Mouse (Mus musculus) CH12.LX (cell line): ENCODE data around the gene Cdc42bpa. TPM values are rescaled to one million over a fixed set of nuclear protein-coding genes. Genes with fewer than 3 reads are reported as not detected.
A peak's percentile ranks its signal among the peaks of the same experiment; 100 is the strongest.

Experiments
- DNase-seq: peaks from one replicate; pipeline ENCODE4 v3.0.0-alpha.2; 2013; ENCODE audit errors: extremely low read depth
- H3K27ac ChIP-seq: 2 replicates; pipeline ENCODE4 v1.5.1; 2012; ENCODE audit warnings: low read depth, mild to moderate bottlenecking, control low read depth, moderate library complexity; ENCODE audit not compliant: insufficient read depth
- H3K27me3 ChIP-seq: replicated peaks from 2 replicates; pipeline ENCODE3; 2012; ENCODE audit warnings: inconsistent platforms
- H3K36me3 ChIP-seq, 2 experiments: replicated peaks in 1 of 2; 2 replicates each; pipeline versions ENCODE3 to v1.6.1; 2012; ENCODE audit warnings: inconsistent platforms in 1 of 2, low read length in 1 of 2, mild to moderate bottlenecking in 1 of 2, mixed read lengths in 1 of 2, moderate library complexity in 1 of 2; ENCODE audit not compliant: control insufficient read depth in 1 of 2, insufficient read depth in 1 of 2
- H3K4me1 ChIP-seq, 2 experiments: 2 replicates each; pipeline ENCODE4 v1.6.1; 2012; ENCODE audit warnings: inconsistent platforms in 1 of 2, moderate library complexity in 1 of 2; ENCODE audit not compliant: insufficient read depth in 2 of 2, control insufficient read depth in 1 of 2
- H3K4me2 ChIP-seq: 2 replicates; pipeline ENCODE4 v1.6.1; 2012; ENCODE audit warnings: low read depth, mild to moderate bottlenecking, control low read depth; ENCODE audit not compliant: poor library complexity, insufficient read depth, severe bottlenecking
- H3K4me3 ChIP-seq, 3 experiments: fragments of 150-350 bp in 1 of 3; sonication (generic) in 1 of 3; replicated peaks in 1 of 3; 2 replicates each; pipeline versions ENCODE3 to v1.5.1; 2011 to 2012; ENCODE audit warnings: low read depth in 2 of 3, low read length in 2 of 3, mild to moderate bottlenecking in 2 of 3, moderate library complexity in 2 of 3, control low read depth in 1 of 3, improper control_type of control experiment in 1 of 3, inconsistent platforms in 1 of 3, mixed read lengths in 1 of 3; ENCODE audit not compliant: poor library complexity in 1 of 3
- H3K79me2 ChIP-seq: replicated peaks from 2 replicates; pipeline ENCODE4 v1.6.1; 2012; ENCODE audit warnings: mild to moderate bottlenecking, moderate library complexity; ENCODE audit not compliant: control insufficient read depth, poor library complexity, insufficient read depth, severe bottlenecking; ENCODE audit errors: extremely low read depth
- H3K9ac ChIP-seq: 2 replicates; pipeline ENCODE4 v1.6.1; 2012; ENCODE audit warnings: low read depth, mild to moderate bottlenecking, control low read depth, moderate library complexity; ENCODE audit not compliant: insufficient read depth
- H3K9me3 ChIP-seq: replicated peaks from 2 replicates; pipeline ENCODE3; 2012; ENCODE audit warnings: low read length, inconsistent platforms, mixed read lengths
- BHLHE40 ChIP-seq: IDR thresholded peaks from 2 replicates; pipeline ENCODE4 v1.6.1; 2011; ENCODE audit warnings: mild to moderate bottlenecking, low read depth, low read length, improper control_type of control experiment
- CHD2 ChIP-seq: IDR thresholded peaks from 2 replicates; pipeline ENCODE4 v1.6.1; 2011; ENCODE audit warnings: low read length, improper control_type of control experiment
- CTCF ChIP-seq, 2 experiments: IDR thresholded peaks in 1 of 2; conservative IDR thresholded peaks in 1 of 2; 2 replicates each; pipeline ENCODE4 v1.5.1; 2011 to 2012; ENCODE audit warnings: low read depth in 2 of 2, low read length in 2 of 2, improper control_type of control experiment in 1 of 2, inconsistent platforms in 1 of 2, mild to moderate bottlenecking in 1 of 2, moderate library complexity in 1 of 2
- ELF1 ChIP-seq: IDR thresholded peaks from 2 replicates; pipeline ENCODE4 v1.6.1; 2014; ENCODE audit warnings: low read depth, mild to moderate bottlenecking, inconsistent platforms, low read length, improper control_type of control experiment
- EP300 ChIP-seq: IDR thresholded peaks from 2 replicates; pipeline ENCODE4 v1.6.1; 2011; ENCODE audit warnings: low read length, improper control_type of control experiment
- ETS1 ChIP-seq: conservative IDR thresholded peaks from 2 replicates; pipeline ENCODE4 v1.6.1; 2012; ENCODE audit warnings: low read depth, mild to moderate bottlenecking, inconsistent platforms, low read length, improper control_type of control experiment, moderate library complexity
- JUND ChIP-seq: conservative IDR thresholded peaks from 2 replicates; pipeline ENCODE4 v1.6.1; 2011; ENCODE audit warnings: low read depth, low read length, improper control_type of control experiment
- KAT2A ChIP-seq: IDR thresholded peaks from 2 replicates; pipeline ENCODE4 v1.6.1; 2012; ENCODE audit warnings: low read length, improper control_type of control experiment, inconsistent platforms; ENCODE audit not compliant: insufficient replicate concordance
- MAZ ChIP-seq: IDR thresholded peaks from 2 replicates; pipeline ENCODE4 v1.6.1; 2012; ENCODE audit warnings: low read depth, mild to moderate bottlenecking, inconsistent platforms, low read length, improper control_type of control experiment, moderate library complexity
- MEF2A ChIP-seq: IDR thresholded peaks from 2 replicates; pipeline ENCODE4 v1.6.1; 2014; ENCODE audit warnings: low read depth, mild to moderate bottlenecking, inconsistent platforms, low read length, improper control_type of control experiment, borderline replicate concordance
- PAX5 ChIP-seq: IDR thresholded peaks from 2 replicates; pipeline ENCODE4 v1.6.1; 2012; ENCODE audit warnings: low read length, inconsistent platforms, mixed read lengths
- POLR2A ChIP-seq: IDR thresholded peaks from 2 replicates; pipeline ENCODE4 v1.6.1; 2011; ENCODE audit warnings: low read depth, mild to moderate bottlenecking, improper control_type of control experiment, low read length
- POLR2AphosphoS2 ChIP-seq: IDR thresholded peaks from 2 replicates; pipeline ENCODE4 v1.6.1; 2011; ENCODE audit warnings: low read depth, low read length, improper control_type of control experiment
- RAD21 ChIP-seq: IDR thresholded peaks from 2 replicates; pipeline ENCODE4 v1.6.1; 2011; ENCODE audit warnings: low read depth, mild to moderate bottlenecking, low read length, improper control_type of control experiment, moderate library complexity
- SIN3A ChIP-seq: IDR thresholded peaks from 2 replicates; pipeline ENCODE4 v1.6.1; 2012; ENCODE audit warnings: low read length, improper control_type of control experiment, inconsistent platforms
- SMC3 ChIP-seq: IDR thresholded peaks from 2 replicates; pipeline ENCODE4 v1.6.1; 2011; ENCODE audit warnings: low read depth, low read length, improper control_type of control experiment
- UBTF ChIP-seq: IDR thresholded peaks from 2 replicates; pipeline ENCODE4 v1.6.1; 2012; ENCODE audit warnings: low read depth, mild to moderate bottlenecking, inconsistent platforms, low read length, improper control_type of control experiment, moderate library complexity
- USF1 ChIP-seq: IDR thresholded peaks from 2 replicates; pipeline ENCODE4 v1.6.1; 2014; ENCODE audit warnings: low read depth, mild to moderate bottlenecking, inconsistent platforms, low read length, improper control_type of control experiment
- USF2 ChIP-seq: conservative IDR thresholded peaks from 2 replicates; pipeline ENCODE4 v1.6.1; 2011; ENCODE audit warnings: low read depth, low read length, improper control_type of control experiment
- ZMIZ1 ChIP-seq: IDR thresholded peaks from 2 replicates; pipeline ENCODE4 v1.6.1; 2012; ENCODE audit warnings: low read depth, mild to moderate bottlenecking, inconsistent platforms, low read length, improper control_type of control experiment
- ZNF384 ChIP-seq: IDR thresholded peaks from 2 replicates; pipeline ENCODE4 v1.6.1; 2012; ENCODE audit warnings: low read depth, low read length, improper control_type of control experiment, inconsistent platforms
- dilution Hi-C: fragments of 300-500 bp; cut with MboI; formaldehyde crosslinking; loops from 2 replicates; pipeline ENCODE4 v1.14.3; 2020; ENCODE audit warnings: low sequenced_read_pairs; ENCODE audit not compliant: extremely low pct_unique_long_range_greater_than_20kb, extremely low pct_ligation_motif_present
- in situ Hi-C: fragments of 300-500 bp; cut with MboI; formaldehyde crosslinking; loops from 3 replicates; pipeline ENCODE4 v1.14.3; 2019; ENCODE audit warnings: low sequenced_read_pairs, low pct_ligation_motif_present, low pct_unique_long_range_greater_than_20kb, mixed read lengths
- polyA plus RNA-seq: library from polyadenylated mRNA; unstranded; fragments of >175 nt; gene quantifications from 2 replicates; pipeline ENCODE4 v1.2.1, GENCODE M21; 2012; ENCODE audit warnings: low read depth; ENCODE audit not compliant: insufficient read length
- total RNA-seq, 2 experiments: library from RNA; depleted of rRNA; stranded (reverse); fragments of 300-350 nt in 1 of 2; fragments of >200 nt in 1 of 2; gene quantifications; 2 replicates each; pipeline ENCODE4 v1.2.3; 2012 to 2014

The Cdc42bpa gene
- total and polyA plus RNA-seq, 3 experiments = 5.3 to 9.0 (median 5.6) TPM

GRCm38 (mm10) chr1:179927102-179927501 is 33.2 kb upstream of the Cdc42bpa start:
- H3K9ac ChIP-seq = no peak overlapping the region
- dilution Hi-C loops = no loop called here
- no peak overlapping the region for H3K4me2 ChIP-seq
- TF ChIP-seq POLR2A (no peak), RAD21 (no peak)
- TF ChIP-seq, all 38 proteins: peak for 0
- no peaks in the 10 kb centered on the region for H3K79me2 ChIP-seq
- no peaks in the 10 kb centered on the region for H3K4me1 ChIP-seq
- H3K9me3 ChIP-seq = no peaks in the 10 kb centered on the region
- H3K27me3 ChIP-seq = no peaks in the 10 kb centered on the region
- H3K36me3 ChIP-seq = no peaks in the 10 kb centered on the region
- H3K4me3 ChIP-seq = no peak overlapping the region
- H3K27ac ChIP-seq = no peak overlapping the region
- in situ Hi-C loops = loop anchor here (5.0 kb wide), 1 partner anchor 55 kb away; no protein-coding TSS in a partner anchor
- DNase-seq = no peak

DNA sequence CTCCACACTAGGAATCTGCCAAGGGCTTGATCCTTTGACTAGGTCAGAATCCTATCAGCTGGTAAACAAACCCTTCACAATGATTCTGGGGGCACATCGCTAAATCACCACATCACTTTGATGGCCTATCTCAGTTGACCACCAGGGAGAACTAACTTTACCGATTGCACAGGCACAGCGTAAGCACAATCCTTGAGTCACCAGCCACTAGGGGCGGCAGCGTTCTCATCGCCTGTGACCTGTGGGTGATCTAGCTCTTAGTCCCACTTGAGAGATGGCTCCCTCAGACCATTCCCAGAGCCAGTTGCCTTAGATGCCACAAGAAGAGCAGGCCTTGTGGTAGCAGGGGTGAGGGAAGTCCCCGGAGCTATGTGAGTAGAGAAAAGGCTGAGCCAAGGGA is 31.4 kb upstream of the Cdc42bpa start:
- TF ChIP-seq CTCF (conservative IDR thresholded peaks at IDR 0.05 in 1 of 2, IDR thresholded peaks at IDR 0.05 in 1 of 2; ENCODE audit: low read depth in 2 of 2, low read length in 2 of 2) = peak; percentile 38 to 75; a peak in 3 of 4 replicates
- TF ChIP-seq SMC3 = peak; percentile 32; the same call in 1 of the 2 replicates
- no peak for TF ChIP-seq BHLHE40
- TF ChIP-seq POLR2AphosphoS2 = no peak
- no peak for TF ChIP-seq UBTF
- no peak for TF ChIP-seq JUND
- no peak for TF ChIP-seq ETS1
- no peak for TF ChIP-seq CHD2
- TF ChIP-seq RAD21 = peak; percentile 35
- no peak for TF ChIP-seq USF2
- no peak for TF ChIP-seq KAT2A
- TF ChIP-seq, all 38 proteins: peak for 3
- Histone ChIP-seq H3K27me3 (no peaks in the 10 kb centered on the region), H3K79me2 (no peaks in the 10 kb centered on the region), H3K4me2 (no peak overlapping the region), H3K4me3 (no peak overlapping the region), H3K9ac (no peak overlapping the region), H3K27ac (no peak overlapping the region), H3K4me1 (no peaks in the 10 kb centered on the region), H3K9me3 (no peaks in the 10 kb centered on the region), H3K36me3 (no peaks in the 10 kb centered on the region)
- DNase-seq = peak; percentile 32
- in situ Hi-C loops = loop anchor here (5.0 kb wide), 1 partner anchor 57 kb away; no protein-coding TSS in a partner anchor
- dilution Hi-C loops = no loop called here

DNA sequence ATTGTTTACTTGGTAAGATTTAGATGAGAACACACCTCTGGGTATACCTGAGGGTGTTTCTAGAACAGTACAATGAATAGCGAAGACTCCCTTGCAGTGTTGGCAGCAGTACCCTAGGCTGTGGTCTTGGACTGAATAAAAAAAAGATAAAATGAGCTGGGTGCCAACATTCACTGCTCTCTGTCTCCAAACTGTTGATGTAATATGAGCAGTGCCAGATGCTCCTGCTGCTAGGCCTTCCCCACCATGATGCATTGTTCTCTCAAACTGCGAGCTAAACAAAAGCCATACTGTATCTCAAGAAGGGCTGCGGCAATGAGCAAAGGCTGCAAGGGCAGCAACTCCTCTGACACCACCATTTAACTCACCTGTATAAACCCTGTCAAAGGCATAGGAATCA is 29.0 kb upstream of the Cdc42bpa start:
- no peaks in the 10 kb centered on the region for H3K79me2 ChIP-seq
- dilution Hi-C loops (no loop called here), in situ Hi-C loops (no loop called here)
- TF ChIP-seq ELF1 (no peak), ZMIZ1 (no peak), PAX5 (no peak), USF1 (no peak), EP300 (no peak), ZNF384 (no peak), BHLHE40 (no peak), MAZ (no peak), USF2 (no peak), SIN3A (no peak), MEF2A (no peak)
- no peak overlapping the region for H3K9ac ChIP-seq
- no peak overlapping the region for H3K4me3 ChIP-seq
- no peak overlapping the region for H3K4me2 ChIP-seq
- H3K27ac ChIP-seq = no peak overlapping the region
- no peak for DNase-seq
- H3K9me3 ChIP-seq = no peaks in the 10 kb centered on the region
- H3K27me3 ChIP-seq = no peaks in the 10 kb centered on the region
- no peaks in the 10 kb centered on the region for H3K36me3 ChIP-seq
- H3K4me1 ChIP-seq = no peaks in the 10 kb centered on the region
